Mouse (Mus musculus): ENCODE measurements at regions not wholly inside any gene's neighbourhood (a gene's known extent, or its start where the extent isn't known, plus 50 kb on each side); places are given as distances from the start of the nearest gene placed in this dataset.

DNA sequence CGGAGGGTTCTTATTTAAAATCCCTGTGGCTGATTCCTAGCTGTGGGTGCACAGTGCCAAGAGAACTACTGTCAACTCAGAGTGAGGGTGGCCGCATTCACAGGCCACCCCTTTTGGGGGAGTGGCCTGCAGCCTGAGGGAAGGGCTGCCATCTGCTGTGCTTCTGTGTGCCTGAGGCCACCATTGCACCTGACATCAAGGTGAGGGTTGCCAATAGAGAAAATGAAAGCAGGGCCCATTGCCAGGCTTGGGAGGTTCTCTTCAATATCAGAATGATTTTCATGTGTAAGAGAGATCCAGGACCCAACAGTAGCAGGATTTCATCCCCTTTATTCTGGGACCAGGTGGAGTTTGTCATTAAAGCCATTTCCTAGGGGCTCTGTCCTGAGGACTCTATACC is 127.2 kb upstream of the Smad3 start:
- TF ChIP-seq EP300 (IDR thresholded peaks at IDR 0.05; ENCODE audit: low read depth) (no peak), CTCF (IDR thresholded peaks at IDR 0.05; ENCODE audit: low read depth) (no peak)

Measured in liver, embryonic 14.5 days (tissue).